Mouse (Mus musculus) ES-Bruce4 (cell line): ENCODE results near the gene Scel. TPM values are rescaled to one million over a fixed set of nuclear protein-coding genes. Genes with fewer than 3 reads are reported as not detected.
"Not testable (repeated sequence)": the region's sequence is repeated elsewhere in the genome, so short reads cannot be mapped to it uniquely, and the experiment has no call there.

Source experiments
- H3K27ac ChIP-seq: 2 replicates; pipeline ENCODE4 v1.5.1; 2012; ENCODE audit warnings: low read length, inconsistent platforms; ENCODE audit not compliant: insufficient read depth
- H3K27me3 ChIP-seq: 2 replicates; pipeline ENCODE4 v1.6.1; 2012; ENCODE audit warnings: mild to moderate bottlenecking, low read length, inconsistent platforms; ENCODE audit not compliant: control insufficient read depth, poor library complexity, insufficient read depth, severe bottlenecking
- H3K36me3 ChIP-seq: 2 replicates; pipeline ENCODE4 v1.6.1; 2012; ENCODE audit warnings: inconsistent platforms, mild to moderate bottlenecking, low read length, moderate library complexity; ENCODE audit not compliant: control insufficient read depth, poor library complexity, insufficient read depth, severe bottlenecking
- H3K4me1 ChIP-seq: one replicate; pipeline ENCODE4 v1.8.1; 2011; ENCODE audit warnings: low read length; ENCODE audit not compliant: control insufficient read depth, insufficient read depth
- H3K4me3 ChIP-seq: 2 replicates; pipeline ENCODE4 v1.5.1; 2011; ENCODE audit warnings: low read depth, mild to moderate bottlenecking, low read length
- H3K9ac ChIP-seq: 2 replicates; pipeline ENCODE4 v1.6.1; 2012; ENCODE audit warnings: low read depth, mild to moderate bottlenecking, inconsistent platforms; ENCODE audit not compliant: poor library complexity, severe bottlenecking
- H3K9me3 ChIP-seq: replicated peaks from 2 replicates; pipeline ENCODE4 v1.6.1; 2012; ENCODE audit warnings: mild to moderate bottlenecking, low read length, inconsistent platforms; ENCODE audit not compliant: control insufficient read depth, poor library complexity, insufficient read depth, severe bottlenecking
- CTCF ChIP-seq: IDR thresholded peaks from one replicate; pipeline ENCODE4 v1.8.1; 2011; ENCODE audit warnings: low read depth, low read length
- EP300 ChIP-seq: IDR thresholded peaks from 2 replicates; pipeline ENCODE4 v1.6.1; 2011; ENCODE audit warnings: low read depth, low read length; ENCODE audit not compliant: insufficient read depth
- POLR2A ChIP-seq: IDR thresholded peaks from one replicate; pipeline ENCODE4 v1.8.1; 2011; ENCODE audit warnings: low read length; ENCODE audit not compliant: insufficient read depth
- polyA plus RNA-seq: library from polyadenylated mRNA; stranded (reverse); fragments of >200 nt; gene quantifications from 2 replicates; pipeline ENCODE4 v1.2.4, GENCODE M21; 2011; ENCODE audit warnings: low read depth; ENCODE audit not compliant: missing spikeins, insufficient read depth, insufficient read length

The Scel gene
- polyA plus RNA-seq, 1 experiment = 10.3 TPM

GRCm38 (mm10) chr14:103472554-103472905 is 40.6 kb upstream of the Scel start:
- no peaks in the 10 kb centered on the region for H3K27me3 ChIP-seq
- TF ChIP-seq POLR2A = no peak
- TF ChIP-seq CTCF = no peak
- TF ChIP-seq EP300 = no peak
- no peak overlapping the region for H3K4me3 ChIP-seq
- H3K36me3 ChIP-seq = no peaks in the 10 kb centered on the region
- H3K4me1 ChIP-seq = peaks cover 2% of the 10 kb centered on the region
- no peak overlapping the region for H3K9ac ChIP-seq
- no peak overlapping the region for H3K27ac ChIP-seq
- no peaks in the 10 kb centered on the region for H3K9me3 ChIP-seq

GRCm38 (mm10) chr14:103475312-103475711 is 37.8 kb upstream of the Scel start:
- peaks cover 2% of the 10 kb centered on the region for H3K4me1 ChIP-seq
- no peaks in the 10 kb centered on the region for H3K36me3 ChIP-seq
- H3K27me3 ChIP-seq = no peaks in the 10 kb centered on the region
- no peaks in the 10 kb centered on the region for H3K9me3 ChIP-seq
- H3K27ac ChIP-seq = no peak overlapping the region
- no peak for TF ChIP-seq CTCF
- TF ChIP-seq EP300 = no peak
- no peak for TF ChIP-seq POLR2A
- no peak overlapping the region for H3K4me3 ChIP-seq
- H3K9ac ChIP-seq = no peak overlapping the region

DNA sequence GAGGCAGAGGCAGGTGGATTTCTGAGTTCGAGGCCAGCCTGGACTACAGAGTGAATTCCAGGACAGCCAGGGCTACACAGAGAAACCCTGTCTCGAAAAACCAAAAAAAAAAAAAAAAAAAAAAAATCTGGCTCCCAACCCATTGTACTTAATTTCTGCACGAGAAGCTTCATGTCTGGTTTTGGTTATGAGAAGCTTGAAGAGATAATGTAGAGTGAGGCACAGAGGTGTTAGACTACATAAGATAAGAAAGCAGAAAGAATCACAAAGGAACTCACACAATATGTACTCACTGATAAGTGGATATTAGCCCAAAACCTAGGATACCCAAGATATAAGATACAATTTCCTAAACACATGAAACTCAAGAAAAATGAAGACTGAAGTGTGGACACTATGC is 36.9 kb upstream of the Scel start:
- H3K9ac ChIP-seq, H3K9me3 ChIP-seq, H3K4me1 ChIP-seq, H3K4me3 ChIP-seq, H3K27me3 ChIP-seq, H3K36me3 ChIP-seq, H3K27ac ChIP-seq: not testable (repeated sequence)

DNA sequence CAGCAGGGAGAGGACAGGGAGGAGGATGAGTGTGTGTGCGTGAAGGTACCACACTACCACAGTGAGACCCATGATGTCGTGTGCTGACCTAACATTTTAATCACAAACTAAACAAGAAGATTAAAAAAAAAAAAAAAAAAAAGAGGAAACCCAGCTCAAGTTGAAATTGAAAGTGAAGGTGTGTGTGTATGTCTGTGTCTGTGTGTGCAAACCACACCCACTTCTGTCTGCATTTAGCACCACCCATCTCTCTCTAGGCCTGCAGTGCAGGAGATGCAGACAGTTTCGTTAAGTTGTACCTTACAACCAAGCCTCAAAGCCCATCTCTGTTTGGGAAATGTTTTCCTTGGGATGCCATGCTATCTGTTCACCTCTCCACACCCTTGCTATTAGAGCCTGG is 35.9 kb upstream of the Scel start:
- Histone ChIP-seq H3K27ac (no peak overlapping the region), H3K27me3 (no peaks in the 10 kb centered on the region), H3K4me3 (no peak overlapping the region), H3K4me1 (no peaks in the 10 kb centered on the region), H3K36me3 (no peaks in the 10 kb centered on the region), H3K9ac (no peak overlapping the region), H3K9me3 (no peaks in the 10 kb centered on the region)
- TF ChIP-seq EP300 (no peak), CTCF (no peak), POLR2A (no peak)

DNA sequence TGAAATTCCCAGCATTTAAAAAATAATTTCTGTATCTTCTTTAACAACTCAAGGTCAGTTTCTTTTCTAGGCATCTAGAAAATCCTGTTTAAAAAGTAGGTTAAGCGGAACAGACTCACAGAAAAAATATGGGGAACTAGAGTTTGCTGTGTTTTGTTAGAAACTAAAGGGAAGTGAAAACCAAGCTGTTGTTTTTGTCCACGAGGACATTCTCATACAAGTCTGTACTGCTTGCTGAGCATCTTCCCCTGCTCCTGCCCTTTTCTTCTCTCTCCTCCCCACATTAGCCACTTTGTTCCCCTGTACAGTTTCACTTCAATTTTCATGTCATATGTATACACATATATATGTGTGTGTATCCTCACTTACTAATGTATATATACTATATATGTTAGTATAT is 35.2 kb upstream of the Scel start:
- Histone ChIP-seq H3K9ac (no peak overlapping the region), H3K27me3 (no peaks in the 10 kb centered on the region), H3K27ac (no peak overlapping the region), H3K4me1 (no peaks in the 10 kb centered on the region), H3K36me3 (no peaks in the 10 kb centered on the region), H3K4me3 (no peak overlapping the region), H3K9me3 (no peaks in the 10 kb centered on the region)
- TF ChIP-seq CTCF (no peak), POLR2A (no peak), EP300 (no peak)

DNA sequence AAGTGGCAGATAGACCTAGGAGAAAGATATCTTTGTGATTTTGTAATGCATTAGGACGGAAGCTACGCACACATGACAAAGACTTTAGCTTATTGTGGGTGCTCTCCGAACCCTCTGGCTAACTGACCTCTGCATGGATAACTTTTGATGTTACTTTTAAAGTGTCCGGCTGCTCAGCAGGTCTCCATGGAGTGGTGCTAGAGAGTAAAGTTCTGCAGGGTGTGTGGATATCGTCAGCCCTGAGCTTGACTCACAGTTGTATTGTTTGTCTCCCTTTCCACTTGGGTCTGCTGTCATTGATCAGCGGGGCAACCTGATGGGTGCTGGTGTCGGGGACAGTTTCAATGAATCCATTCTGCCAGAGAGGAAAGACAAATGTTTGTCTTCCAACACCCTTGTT is 33.7 kb upstream of the Scel start:
- H3K4me1 ChIP-seq = no peaks in the 10 kb centered on the region
- H3K36me3 ChIP-seq = no peaks in the 10 kb centered on the region
- no peak overlapping the region for H3K9ac ChIP-seq
- no peaks in the 10 kb centered on the region for H3K9me3 ChIP-seq
- H3K4me3 ChIP-seq = no peak overlapping the region
- no peak overlapping the region for H3K27ac ChIP-seq
- no peaks in the 10 kb centered on the region for H3K27me3 ChIP-seq
- TF ChIP-seq EP300 = no peak
- TF ChIP-seq CTCF = peak; percentile 1
- no peak for TF ChIP-seq POLR2A

GRCm38 (mm10) chr14:103481514-103481913 is 31.6 kb upstream of the Scel start:
- Histone ChIP-seq H3K4me3 (no peak overlapping the region), H3K9ac (no peak overlapping the region), H3K4me1 (no peaks in the 10 kb centered on the region), H3K36me3 (no peaks in the 10 kb centered on the region), H3K9me3 (no peaks in the 10 kb centered on the region), H3K27ac (no peak overlapping the region), H3K27me3 (no peaks in the 10 kb centered on the region)
- no peak for TF ChIP-seq CTCF
- no peak for TF ChIP-seq POLR2A
- TF ChIP-seq EP300 = no peak
